ENCODE assay signal across 9 mouse cellular contexts in genomic region chr5:36223787-36224186, GRCm38 (mm10). TPM values are rescaled to one million over a fixed set of nuclear protein-coding genes. Genes with fewer than 3 reads are reported as not detected.
A peak's percentile ranks its signal among the peaks of the same experiment; 100 is the strongest.
DNase-seq lines count a peak whose midpoint lies in the region; TF ChIP-seq lines count a peak whose summit lies in the region.
"Had no signal": no experiment of that assay in that cellular context is flagged by ENCODE, and none has a peak within 500 bp of the region (broad histone marks: within the 10 kb centered on the region; RNA-seq: fewer than 3 reads in every experiment).

No protein-coding gene starts in this region.

- 66% methylated on average over 6 of the region's 6 CpGs for WGBS in limb, embryonic 10.5 days

- intact Hi-C loops in heart, postnatal 25 days (cut with DNase I): loop anchor here (10.0 kb wide), 2 partner anchors 79 to 171 kb away; partner anchors contain the start of gene Sorcs2

- H3K27me3 ChIP-seq in E14TG2a.4 (ENCODE audit: insufficient read depth, low read length): peaks cover 8% of the 10 kb centered on the region
- no peaks in the 10 kb centered on the region for H3K27me3 ChIP-seq in limb, embryonic 10.5 days (ENCODE audit: low read depth, poor library complexity, severe bottlenecking)

- no peaks in the 10 kb centered on the region for H3K36me3 ChIP-seq in E14TG2a.4 (ENCODE audit: insufficient read depth, low read length)
- H3K36me3 ChIP-seq in limb, embryonic 10.5 days: no peaks in the 10 kb centered on the region

- no peak overlapping the region for H3K27ac ChIP-seq in limb, embryonic 10.5 days

- H3K9me3 ChIP-seq in E14TG2a.4 (ENCODE audit: low read length): no peaks in the 10 kb centered on the region
- no peaks in the 10 kb centered on the region for H3K9me3 ChIP-seq in limb, embryonic 10.5 days (replicated peaks)

- H3K4me3 ChIP-seq in E14TG2a.4 (replicated peaks; ENCODE audit: low read length): no peak overlapping the region
- H3K4me3 ChIP-seq in limb, embryonic 10.5 days: no peak overlapping the region

- peak; percentile 74 for DNase-seq in heart, postnatal 4 days
- DNase-seq in heart, postnatal 25 days (ENCODE audit: low spot score): no peak
- peak; percentile 68 for DNase-seq in brain, embryonic 14.5 days (ENCODE audit: low read depth)
- DNase-seq in gastrocnemius, postnatal 4 days (ENCODE audit: low spot score in 2 of 2): peak; percentile 55 to 73
- peak; percentile 68 for DNase-seq in limb, embryonic 10.5 days (ENCODE audit: low spot score)
- peak; percentile 46 to 57 for DNase-seq in right cerebral cortex, postnatal 36 days (ENCODE audit: low spot score in 2 of 2)
- DNase-seq in c-Kit-positive CD71-positive TER-119-positive erythroid progenitor cells, embryonic 14.5 days (ENCODE audit: low spot score): no peak

- TF ChIP-seq POLR2A in brain, embryonic 14.5 days (IDR thresholded peaks at IDR 0.05; ENCODE audit: borderline replicate concordance, extremely low read depth, insufficient read depth, insufficient read length, poor library complexity, severe bottlenecking): no peak

- peaks cover 13% of the 10 kb centered on the region for H3K4me1 ChIP-seq in E14TG2a.4 (replicated peaks; ENCODE audit: low read depth, low read length)
- H3K4me1 ChIP-seq in limb, embryonic 10.5 days: peaks cover 26% of the 10 kb centered on the region

- TF ChIP-seq CTCF in E14TG2a.4 (conservative IDR thresholded peaks at IDR 0.05; ENCODE audit: low read length): peak; percentile 55
- TF ChIP-seq CTCF in brain, embryonic 14.5 days (IDR thresholded peaks at IDR 0.05; ENCODE audit: borderline replicate concordance, extremely low read depth, insufficient read depth, insufficient read length): peak; percentile 66; the same call in 1 of the 2 replicates

RNA-seq across cellular contexts. Expression of gene Psapl1, which starts 20.0 kb away (rescaled TPM):
- not detected for total RNA-seq in heart, postnatal 4 days (2021)
- total RNA-seq in heart, postnatal 25 days (2021): not detected
- polyA plus RNA-seq in brain, embryonic 14.5 days (2012; rRNA removed): 0.05 TPM in 1 of 2 replicates, not detected in the other
- total RNA-seq in gastrocnemius, postnatal 4 days (2021): under 1 TPM in 1 of 2 experiments, not detected in 1; 0.13 TPM
- polyA plus RNA-seq in limb, embryonic 10.5 days (2016; fragmentation: Nextera tagmentation; extraction: Ambion mirVana): 0.05 TPM in 1 of 2 replicates, not detected in the other
- total RNA-seq: adrenal gland, postnatal 4 days had no signal

Comparison
In these comparisons a context has a peak if more than half of its experiments do, and no peak if none do; other contexts are left out.
1. DNase-seq: peak in heart, postnatal 4 days (single experiment), brain, embryonic 14.5 days (single experiment), gastrocnemius, postnatal 4 days (2 of 2), limb, embryonic 10.5 days (single experiment) and right cerebral cortex, postnatal 36 days (2 of 2); none in heart, postnatal 25 days (single experiment) and c-Kit-positive CD71-positive TER-119-positive erythroid progenitor cells, embryonic 14.5 days (single experiment).